Mouse (Mus musculus): ENCODE results near the gene Tfg. TPM values are rescaled to one million over a fixed set of nuclear protein-coding genes. Genes with fewer than 3 reads are reported as not detected.

The Tfg gene
- polyA plus RNA-seq (2015; fragmentation: Nextera tagmentation; extraction: Ambion mirVana): 148 and 174 TPM in 2 replicates

- Histone ChIP-seq H3K9me3 (no peaks in the 10 kb centered on the region), H3K4me1 (peaks cover 7% of the 10 kb centered on the region; the same call in 1 of the 2 replicates), H3K4me3 (replicated peaks) (peak within 1 kb of the TSS; percentile 77), H3K36me3 (no peaks in the 10 kb centered on the region), H3K9ac (peak within 1 kb of the TSS; percentile 85), H3K27me3 (replicated peaks) (no peaks in the 10 kb centered on the region), H3K4me2 (peak within 1 kb of the TSS; percentile 55), H3K27ac (peak within 1 kb of the TSS; percentile 99)
- WGBS: under 1% methylated on average over 62 of the region's 62 CpGs
- ATAC-seq (ENCODE audit: insufficient read depth, low FRiP score, low read depth): peak; percentile 93
These were observed at the start of gene Tfg for GRCm38 (mm10) chr16:56717224-56718200. Tfg (minus strand) TSS chr16:56717450.

GRCm38 (mm10) chr16:56729060-56729459 is 11.8 kb upstream of the Tfg start:
- Histone ChIP-seq H3K4me3 (replicated peaks) (no peak overlapping the region), H3K27ac (no peak overlapping the region), H3K27me3 (replicated peaks) (no peaks in the 10 kb centered on the region), H3K4me1 (no peaks in the 10 kb centered on the region), H3K4me2 (no peak overlapping the region), H3K36me3 (no peaks in the 10 kb centered on the region), H3K9me3 (no peaks in the 10 kb centered on the region), H3K9ac (no peak overlapping the region)
- no peak for ATAC-seq (ENCODE audit: insufficient read depth, low FRiP score, low read depth)
- 31% methylated on average over 1 of the region's 1 CpGs for WGBS

- Histone ChIP-seq H3K4me1 (no peaks in the 10 kb centered on the region), H3K9ac (no peak overlapping the region), H3K4me2 (0 out of 2 replicates have a peak overlapping the region, but pooled peaks have one; percentile 11), H3K9me3 (no peaks in the 10 kb centered on the region), H3K27ac (no peak overlapping the region; the same call in 1 of the 2 replicates), H3K36me3 (no peaks in the 10 kb centered on the region), H3K4me3 (replicated peaks) (no peak overlapping the region), H3K27me3 (replicated peaks) (no peaks in the 10 kb centered on the region)
- WGBS: 48% methylated on average over 10 of the region's 10 CpGs
- peak; percentile 53; the same call in 1 of the 2 replicates for ATAC-seq (ENCODE audit: insufficient read depth, low FRiP score, low read depth)
These were observed 7.7 kb upstream of the Tfg start for GRCm38 (mm10) chr16:56724927-56725326.

- Histone ChIP-seq H3K9ac (no peak overlapping the region), H3K4me3 (replicated peaks) (no peak overlapping the region), H3K4me1 (no peaks in the 10 kb centered on the region), H3K36me3 (no peaks in the 10 kb centered on the region), H3K27ac (no peak overlapping the region), H3K9me3 (no peaks in the 10 kb centered on the region), H3K4me2 (no peak overlapping the region), H3K27me3 (replicated peaks) (no peaks in the 10 kb centered on the region)
- no peak for ATAC-seq (ENCODE audit: insufficient read depth, low FRiP score, low read depth)
- 38% methylated on average over 4 of the region's 4 CpGs for WGBS
These were observed 5.1 kb upstream of the Tfg start for GRCm38 (mm10) chr16:56722357-56722756.

- Histone ChIP-seq H3K4me3 (replicated peaks) (no peak overlapping the region), H3K9me3 (no peaks in the 10 kb centered on the region), H3K9ac (no peak overlapping the region), H3K27ac (no peak overlapping the region), H3K36me3 (no peaks in the 10 kb centered on the region), H3K27me3 (replicated peaks) (no peaks in the 10 kb centered on the region), H3K4me2 (no peak overlapping the region), H3K4me1 (peaks cover 7% of the 10 kb centered on the region; the same call in 1 of the 2 replicates)
- ATAC-seq (ENCODE audit: insufficient read depth, low FRiP score, low read depth): no peak
These were observed 1.8 kb upstream of the Tfg start for GRCm38 (mm10) chr16:56719031-56719430.

GRCm38 (mm10) chr16:56716557-56717179 is 582 bp downstream of the Tfg start:
- peak overlapping the region; percentile 77 for H3K4me3 ChIP-seq (replicated peaks)
- ATAC-seq (ENCODE audit: insufficient read depth, low FRiP score, low read depth): peak; percentile 73
- peak overlapping the region; percentile 99 for H3K27ac ChIP-seq
- peaks cover 7% of the 10 kb centered on the region; the same call in 1 of the 2 replicates for H3K4me1 ChIP-seq
- WGBS: 2% methylated on average over 27 of the region's 38 CpGs
- H3K27me3 ChIP-seq (replicated peaks): no peaks in the 10 kb centered on the region
- peak overlapping the region; percentile 50 for H3K4me2 ChIP-seq
- H3K9ac ChIP-seq: peak overlapping the region; percentile 85
- 0 out of 2 replicates have a peak, but pooled peaks cover 4% of the 10 kb centered on the region for H3K36me3 ChIP-seq
- H3K9me3 ChIP-seq: no peaks in the 10 kb centered on the region

- 42% methylated on average over 3 of the region's 3 CpGs for WGBS
- no peak overlapping the region for H3K9ac ChIP-seq
- H3K27ac ChIP-seq: peak overlapping the region; percentile 99
These were observed 1.6 kb downstream of the Tfg start for GRCm38 (mm10) chr16:56715608-56716007.

GRCm38 (mm10) chr16:56710071-56710470 is 7.2 kb downstream of the Tfg start:
- Histone ChIP-seq H3K27me3 (replicated peaks) (no peaks in the 10 kb centered on the region), H3K4me3 (replicated peaks) (no peak overlapping the region), H3K9me3 (no peaks in the 10 kb centered on the region), H3K4me1 (no peaks in the 10 kb centered on the region; the same call in 1 of the 2 replicates), H3K9ac (no peak overlapping the region), H3K27ac (no peak overlapping the region), H3K4me2 (no peak overlapping the region), H3K36me3 (peaks cover 35% of the 10 kb centered on the region)
- WGBS: 78% methylated on average over 3 of the region's 3 CpGs
- no peak for ATAC-seq (ENCODE audit: insufficient read depth, low FRiP score, low read depth)

More at GRCm38 (mm10) chr16:56715608-56716007, 1.6 kb downstream of the Tfg start:
- Histone ChIP-seq H3K36me3 (peaks cover 8% of the 10 kb centered on the region), H3K4me1 (peaks cover 7% of the 10 kb centered on the region; the same call in 1 of the 2 replicates), H3K27me3 (replicated peaks) (no peaks in the 10 kb centered on the region), H3K4me2 (peak overlapping the region; percentile 50), H3K9me3 (no peaks in the 10 kb centered on the region), H3K4me3 (replicated peaks) (peak overlapping the region; percentile 77)
- no peak for ATAC-seq (ENCODE audit: insufficient read depth, low FRiP score, low read depth)

GRCm38 (mm10) chr16:56705731-56706130 is 11.5 kb downstream of the Tfg start:
- no peak for ATAC-seq (ENCODE audit: insufficient read depth, low FRiP score, low read depth)
- Histone ChIP-seq H3K36me3 (peaks cover 38% of the 10 kb centered on the region), H3K27ac (no peak overlapping the region), H3K4me3 (replicated peaks) (no peak overlapping the region), H3K4me2 (no peak overlapping the region), H3K9me3 (no peaks in the 10 kb centered on the region), H3K9ac (no peak overlapping the region), H3K4me1 (no peaks in the 10 kb centered on the region), H3K27me3 (replicated peaks) (no peaks in the 10 kb centered on the region)
- 73% methylated on average over 3 of the region's 3 CpGs for WGBS

- no peaks in the 10 kb centered on the region for H3K9me3 ChIP-seq
- H3K36me3 ChIP-seq: peaks cover 21% of the 10 kb centered on the region
- H3K4me2 ChIP-seq: no peak overlapping the region
- no peaks in the 10 kb centered on the region for H3K27me3 ChIP-seq (replicated peaks)
- no peak overlapping the region for H3K9ac ChIP-seq
- WGBS: 88% methylated on average over 3 of the region's 3 CpGs
- ATAC-seq (ENCODE audit: insufficient read depth, low FRiP score, low read depth): no peak
- H3K27ac ChIP-seq: no peak overlapping the region
- 0 out of 2 replicates have a peak, but pooled peaks cover 2% of the 10 kb centered on the region for H3K4me1 ChIP-seq
- no peak overlapping the region for H3K4me3 ChIP-seq (replicated peaks)
These were observed 16.4 kb downstream of the Tfg start for GRCm38 (mm10) chr16:56700898-56701297.

- no peak overlapping the region for H3K27ac ChIP-seq
- 74% methylated on average over 2 of the region's 2 CpGs for WGBS
These were observed 20.8 kb downstream of the Tfg start for GRCm38 (mm10) chr16:56696448-56696847.

More at GRCm38 (mm10) chr16:56696448-56696847, 20.8 kb downstream of the Tfg start:
- Histone ChIP-seq H3K27me3 (replicated peaks) (no peaks in the 10 kb centered on the region), H3K4me3 (replicated peaks) (no peak overlapping the region), H3K9me3 (no peaks in the 10 kb centered on the region), H3K36me3 (peaks cover 12% of the 10 kb centered on the region), H3K9ac (no peak overlapping the region), H3K4me2 (no peak overlapping the region), H3K4me1 (0 out of 2 replicates have a peak, but pooled peaks cover 2% of the 10 kb centered on the region)
- no peak for ATAC-seq (ENCODE audit: insufficient read depth, low FRiP score, low read depth)

Measured in stomach, embryonic 15.5 days (tissue).